Mouse (Mus musculus): ENCODE data around the gene Ubxn10. TPM values are rescaled to one million over a fixed set of nuclear protein-coding genes. Genes with fewer than 3 reads are reported as not detected.

The Ubxn10 gene
- polyA plus RNA-seq, 1 experiment from 2014 or later = 2.0 TPM

- Histone ChIP-seq H3K9me3 (ENCODE audit: control insufficient read depth, low read length) (no peaks in the 10 kb centered on the region), H3K4me1 (ENCODE audit: control insufficient read depth, insufficient read depth, low read length) (peaks cover 40% of the 10 kb centered on the region), H3K4me3 (ENCODE audit: low read length) (peak within 1 kb of the TSS; percentile 19; the same call in 1 of the 2 replicates), H3K27ac (ENCODE audit: low read depth, low read length) (peak within 1 kb of the TSS; percentile 85), H3K27me3 (ENCODE audit: control insufficient read depth, insufficient read depth, low read length) (no peaks in the 10 kb centered on the region), H3K9ac (ENCODE audit: low read depth, low read length) (no peak within 1 kb of the TSS), H3K4me2 (replicated peaks; ENCODE audit: low read depth, low read length) (peak within 1 kb of the TSS; percentile 48), H3K36me3 (ENCODE audit: control insufficient read depth, insufficient read depth, low read length) (no peaks in the 10 kb centered on the region)
- 35% methylated on average over 18 of the region's 18 CpGs for WGBS
- no peak for ATAC-seq (ENCODE audit: low FRiP score, low TSS enrichment)
These were observed 12.4 kb downstream of the Ubxn10 start, which contains the start of gene Pla2g2c for GRCm38 (mm10) chr4:138724354-138725126. Gene Pla2g2c (plus strand): TSS chr4:138724792.

- Histone ChIP-seq H3K9ac (ENCODE audit: low read depth, low read length) (no peak overlapping the region), H3K27ac (ENCODE audit: low read depth, low read length) (peak overlapping the region; percentile 85), H3K4me1 (ENCODE audit: control insufficient read depth, insufficient read depth, low read length) (peaks cover 35% of the 10 kb centered on the region), H3K27me3 (ENCODE audit: control insufficient read depth, insufficient read depth, low read length) (no peaks in the 10 kb centered on the region), H3K4me2 (replicated peaks; ENCODE audit: low read depth, low read length) (no peak overlapping the region), H3K36me3 (ENCODE audit: control insufficient read depth, insufficient read depth, low read length) (no peaks in the 10 kb centered on the region), H3K9me3 (ENCODE audit: control insufficient read depth, low read length) (no peaks in the 10 kb centered on the region), H3K4me3 (ENCODE audit: low read length) (no peak overlapping the region)
- WGBS = 29% methylated on average over 15 of the region's 15 CpGs
- peak; percentile 41; the same call in 1 of the 2 replicates for ATAC-seq (ENCODE audit: low FRiP score, low TSS enrichment)
These were observed 13.3 kb downstream of the Ubxn10 start for GRCm38 (mm10) chr4:138723493-138724281.

- H3K9ac ChIP-seq (ENCODE audit: low read depth, low read length) = no peak overlapping the region
- no peak for ATAC-seq (ENCODE audit: low FRiP score, low TSS enrichment)
- no peak overlapping the region for H3K4me3 ChIP-seq (ENCODE audit: low read length)
- H3K4me1 ChIP-seq (ENCODE audit: control insufficient read depth, insufficient read depth, low read length) = peaks cover 19% of the 10 kb centered on the region
- no peak overlapping the region for H3K4me2 ChIP-seq (replicated peaks; ENCODE audit: low read depth, low read length)
- H3K9me3 ChIP-seq (ENCODE audit: control insufficient read depth, low read length) = no peaks in the 10 kb centered on the region
- no peaks in the 10 kb centered on the region for H3K27me3 ChIP-seq (ENCODE audit: control insufficient read depth, insufficient read depth, low read length)
- no peaks in the 10 kb centered on the region for H3K36me3 ChIP-seq (ENCODE audit: control insufficient read depth, insufficient read depth, low read length)
- no peak overlapping the region for H3K27ac ChIP-seq (ENCODE audit: low read depth, low read length)
- WGBS = 38% methylated on average over 5 of the region's 5 CpGs
These were observed 17.7 kb downstream of the Ubxn10 start for GRCm38 (mm10) chr4:138719264-138719596.

GRCm38 (mm10) chr4:138718586-138719263 lies 18.2 kb downstream of the Ubxn10 start:
- no peak overlapping the region for H3K4me2 ChIP-seq (replicated peaks; ENCODE audit: low read depth, low read length)
- H3K9me3 ChIP-seq (ENCODE audit: control insufficient read depth, low read length) = no peaks in the 10 kb centered on the region
- H3K4me1 ChIP-seq (ENCODE audit: control insufficient read depth, insufficient read depth, low read length) = peaks cover 14% of the 10 kb centered on the region
- no peak overlapping the region for H3K4me3 ChIP-seq (ENCODE audit: low read length)
- no peaks in the 10 kb centered on the region for H3K36me3 ChIP-seq (ENCODE audit: control insufficient read depth, insufficient read depth, low read length)
- H3K27ac ChIP-seq (ENCODE audit: low read depth, low read length) = no peak overlapping the region
- 38% methylated on average over 5 of the region's 5 CpGs for WGBS
- peak; percentile 65 for ATAC-seq (ENCODE audit: low FRiP score, low TSS enrichment)
- no peak overlapping the region for H3K9ac ChIP-seq (ENCODE audit: low read depth, low read length)
- H3K27me3 ChIP-seq (ENCODE audit: control insufficient read depth, insufficient read depth, low read length) = no peaks in the 10 kb centered on the region

GRCm38 (mm10) chr4:138716697-138717096 lies 20.3 kb downstream of the Ubxn10 start:
- Histone ChIP-seq H3K9me3 (ENCODE audit: control insufficient read depth, low read length) (no peaks in the 10 kb centered on the region), H3K4me2 (replicated peaks; ENCODE audit: low read depth, low read length) (no peak overlapping the region), H3K4me1 (ENCODE audit: control insufficient read depth, insufficient read depth, low read length) (no peaks in the 10 kb centered on the region), H3K9ac (ENCODE audit: low read depth, low read length) (no peak overlapping the region), H3K27me3 (ENCODE audit: control insufficient read depth, insufficient read depth, low read length) (no peaks in the 10 kb centered on the region), H3K27ac (ENCODE audit: low read depth, low read length) (no peak overlapping the region), H3K4me3 (ENCODE audit: low read length) (no peak overlapping the region), H3K36me3 (ENCODE audit: control insufficient read depth, insufficient read depth, low read length) (no peaks in the 10 kb centered on the region)
- ATAC-seq (ENCODE audit: low FRiP score, low TSS enrichment) = no peak
- WGBS = 71% methylated on average over 9 of the region's 9 CpGs

- Histone ChIP-seq H3K9me3 (ENCODE audit: control insufficient read depth, low read length) (no peaks in the 10 kb centered on the region), H3K4me2 (replicated peaks; ENCODE audit: low read depth, low read length) (no peak overlapping the region), H3K27me3 (ENCODE audit: control insufficient read depth, insufficient read depth, low read length) (no peaks in the 10 kb centered on the region), H3K4me1 (ENCODE audit: control insufficient read depth, insufficient read depth, low read length) (no peaks in the 10 kb centered on the region), H3K36me3 (ENCODE audit: control insufficient read depth, insufficient read depth, low read length) (no peaks in the 10 kb centered on the region), H3K27ac (ENCODE audit: low read depth, low read length) (no peak overlapping the region), H3K9ac (ENCODE audit: low read depth, low read length) (no peak overlapping the region), H3K4me3 (ENCODE audit: low read length) (no peak overlapping the region)
- ATAC-seq (ENCODE audit: low FRiP score, low TSS enrichment) = no peak
- 80% methylated on average over 1 of the region's 1 CpGs for WGBS
These were observed 22.8 kb downstream of the Ubxn10 start for GRCm38 (mm10) chr4:138714186-138714585.

GRCm38 (mm10) chr4:138712621-138713020 lies 24.3 kb downstream of the Ubxn10 start:
- Histone ChIP-seq H3K9ac (ENCODE audit: low read depth, low read length) (no peak overlapping the region), H3K27ac (ENCODE audit: low read depth, low read length) (no peak overlapping the region), H3K4me2 (replicated peaks; ENCODE audit: low read depth, low read length) (no peak overlapping the region), H3K27me3 (ENCODE audit: control insufficient read depth, insufficient read depth, low read length) (no peaks in the 10 kb centered on the region), H3K4me3 (ENCODE audit: low read length) (no peak overlapping the region), H3K36me3 (ENCODE audit: control insufficient read depth, insufficient read depth, low read length) (no peaks in the 10 kb centered on the region), H3K4me1 (ENCODE audit: control insufficient read depth, insufficient read depth, low read length) (no peaks in the 10 kb centered on the region), H3K9me3 (ENCODE audit: control insufficient read depth, low read length) (no peaks in the 10 kb centered on the region)
- no peak for ATAC-seq (ENCODE audit: low FRiP score, low TSS enrichment)
- 60% methylated on average over 8 of the region's 8 CpGs for WGBS

- Histone ChIP-seq H3K9me3 (ENCODE audit: control insufficient read depth, low read length) (no peaks in the 10 kb centered on the region), H3K27me3 (ENCODE audit: control insufficient read depth, insufficient read depth, low read length) (no peaks in the 10 kb centered on the region), H3K4me1 (ENCODE audit: control insufficient read depth, insufficient read depth, low read length) (no peaks in the 10 kb centered on the region), H3K4me2 (replicated peaks; ENCODE audit: low read depth, low read length) (no peak overlapping the region), H3K9ac (ENCODE audit: low read depth, low read length) (no peak overlapping the region), H3K36me3 (ENCODE audit: control insufficient read depth, insufficient read depth, low read length) (no peaks in the 10 kb centered on the region), H3K27ac (ENCODE audit: low read depth, low read length) (no peak overlapping the region), H3K4me3 (ENCODE audit: low read length) (no peak overlapping the region)
- WGBS = 43% methylated on average over 11 of the region's 11 CpGs
- no peak for ATAC-seq (ENCODE audit: low FRiP score, low TSS enrichment)
These were observed 24.9 kb downstream of the Ubxn10 start for GRCm38 (mm10) chr4:138712096-138712495.
